Mouse (Mus musculus): ENCODE data around the gene 1700028J19Rik. TPM values are rescaled to one million over a fixed set of nuclear protein-coding genes. Genes with fewer than 3 reads are reported as not detected.
"Not testable (repeated sequence)": the region's sequence is repeated elsewhere in the genome, so short reads cannot be mapped to it uniquely, and the experiment has no call there.

Gene 1700028J19Rik
- polyA plus RNA-seq, 1 experiment from 2014 or later = 1.1 TPM

GRCm38 (mm10) chr7:44193466-44193865 lies 53.0 kb downstream of the 1700028J19Rik start:
- H3K27me3 ChIP-seq; H3K9ac ChIP-seq (replicated peaks); H3K36me3 ChIP-seq; H3K27ac ChIP-seq (replicated peaks); H3K4me2 ChIP-seq (replicated peaks); H3K4me3 ChIP-seq; ATAC-seq (ENCODE audit: low FRiP score, low read depth); H3K4me1 ChIP-seq; H3K9me3 ChIP-seq: not testable (repeated sequence)
- WGBS = 80% methylated on average over 1 of the region's 1 CpGs

- H3K4me1 ChIP-seq; H3K9ac ChIP-seq (replicated peaks); H3K4me3 ChIP-seq; H3K36me3 ChIP-seq; H3K27me3 ChIP-seq; H3K27ac ChIP-seq (replicated peaks); H3K9me3 ChIP-seq; H3K4me2 ChIP-seq (replicated peaks); ATAC-seq (ENCODE audit: low FRiP score, low read depth): not testable (repeated sequence)
These were observed 58.6 kb downstream of the 1700028J19Rik start, which contains the start of gene Klk1b24 for GRCm38 (mm10) chr7:44187936-44188335. TSS of gene Klk1b24 (plus strand) at chr7:44188236.

GRCm38 (mm10) chr7:44186516-44186915 lies 60.0 kb downstream of the 1700028J19Rik start:
- WGBS = 76% methylated on average over 8 of the region's 8 CpGs
- not testable (repeated sequence) for H3K36me3 ChIP-seq; H3K27me3 ChIP-seq; H3K27ac ChIP-seq (replicated peaks); H3K4me1 ChIP-seq; ATAC-seq (ENCODE audit: low FRiP score, low read depth); H3K4me2 ChIP-seq (replicated peaks); H3K4me3 ChIP-seq; H3K9ac ChIP-seq (replicated peaks); H3K9me3 ChIP-seq

Other genes starting within 250 kb of the 1700028J19Rik start
- not detected in 2 replicates for gene Klk1b26, start 234.5 kb downstream of the 1700028J19Rik start, polyA plus RNA-seq (2016; fragmentation: Nextera tagmentation; extraction: Ambion mirVana)
- gene Klk1b27, start 194.4 kb downstream of the 1700028J19Rik start, polyA plus RNA-seq (2016; fragmentation: Nextera tagmentation; extraction: Ambion mirVana) = not detected in 2 replicates
- gene Klk1b21, start 144.4 kb downstream of the 1700028J19Rik start, polyA plus RNA-seq (2016; fragmentation: Nextera tagmentation; extraction: Ambion mirVana) = not detected in 2 replicates
- gene Klk1b22, start 134.0 kb downstream of the 1700028J19Rik start, polyA plus RNA-seq (2016; fragmentation: Nextera tagmentation; extraction: Ambion mirVana) = not detected in 2 replicates
- not detected in 2 replicates for gene Klk1b16, start 109.9 kb downstream of the 1700028J19Rik start, polyA plus RNA-seq (2016; fragmentation: Nextera tagmentation; extraction: Ambion mirVana)
- not detected in 2 replicates for gene Klk1b24, start 58.5 kb downstream of the 1700028J19Rik start, polyA plus RNA-seq (2016; fragmentation: Nextera tagmentation; extraction: Ambion mirVana)
- not detected in 2 replicates for gene Klk1b3, start 48.5 kb downstream of the 1700028J19Rik start, polyA plus RNA-seq (2016; fragmentation: Nextera tagmentation; extraction: Ambion mirVana)
- gene Klk1b4, start 39.3 kb downstream of the 1700028J19Rik start, polyA plus RNA-seq (2016; fragmentation: Nextera tagmentation; extraction: Ambion mirVana) = not detected in 2 replicates
- not detected in 2 replicates for gene Klk1b5, start 30.8 kb downstream of the 1700028J19Rik start, polyA plus RNA-seq (2016; fragmentation: Nextera tagmentation; extraction: Ambion mirVana)
- not detected in 2 replicates for gene Klk1, start 21.3 kb downstream of the 1700028J19Rik start, polyA plus RNA-seq (2016; fragmentation: Nextera tagmentation; extraction: Ambion mirVana)
- gene Gm36864, start 10.5 kb downstream of the 1700028J19Rik start, polyA plus RNA-seq (2016; fragmentation: Nextera tagmentation; extraction: Ambion mirVana) = not detected in 2 replicates
- gene 2410002F23Rik, start within 50 bp of the 1700028J19Rik start, polyA plus RNA-seq (2016; fragmentation: Nextera tagmentation; extraction: Ambion mirVana) = 174 and 194 TPM in 2 replicates
- gene Acp4, start 10.7 kb upstream of the 1700028J19Rik start, polyA plus RNA-seq (2016; fragmentation: Nextera tagmentation; extraction: Ambion mirVana) = 0.18 TPM in 2 replicates
- gene Gm15517, start 14.8 kb upstream of the 1700028J19Rik start, polyA plus RNA-seq (2016; fragmentation: Nextera tagmentation; extraction: Ambion mirVana) = not detected in 2 replicates
- 2.5 and 2.6 TPM in 2 replicates for gene Clec11a, start 60.2 kb upstream of the 1700028J19Rik start, polyA plus RNA-seq (2016; fragmentation: Nextera tagmentation; extraction: Ambion mirVana)
- gene Shank1, start 63.6 kb upstream of the 1700028J19Rik start, polyA plus RNA-seq (2016; fragmentation: Nextera tagmentation; extraction: Ambion mirVana) = 8.5 and 11.4 TPM in 2 replicates
- 5.4 and 6.4 TPM in 2 replicates for gene Syt3, start 137.4 kb upstream of the 1700028J19Rik start, polyA plus RNA-seq (2016; fragmentation: Nextera tagmentation; extraction: Ambion mirVana)
- 0.74 and 1.3 TPM in 2 replicates for gene 1700008O03Rik, start 139.1 kb upstream of the 1700028J19Rik start, polyA plus RNA-seq (2016; fragmentation: Nextera tagmentation; extraction: Ambion mirVana)
- 12.0 and 13.5 TPM in 2 replicates for gene Lrrc4b, start 182.3 kb upstream of the 1700028J19Rik start, polyA plus RNA-seq (2016; fragmentation: Nextera tagmentation; extraction: Ambion mirVana)
- 3.4 and 5.1 TPM in 2 replicates for gene Aspdh, start 218.7 kb upstream of the 1700028J19Rik start, polyA plus RNA-seq (2016; fragmentation: Nextera tagmentation; extraction: Ambion mirVana)
- 56.2 and 58.1 TPM in 2 replicates for gene Josd2, start 221.3 kb upstream of the 1700028J19Rik start, polyA plus RNA-seq (2016; fragmentation: Nextera tagmentation; extraction: Ambion mirVana)
- 132 and 136 TPM in 2 replicates for gene Emc10, start 249.8 kb upstream of the 1700028J19Rik start, polyA plus RNA-seq (2016; fragmentation: Nextera tagmentation; extraction: Ambion mirVana)
- 32.4 and 35.1 TPM in 2 replicates for gene Fam71e1, start 249.9 kb upstream of the 1700028J19Rik start, polyA plus RNA-seq (2016; fragmentation: Nextera tagmentation; extraction: Ambion mirVana)

Measured in midbrain, embryonic 12.5 days (tissue).